ENCODE assay signal across 9 mouse cellular contexts in the genomic region with DNA sequence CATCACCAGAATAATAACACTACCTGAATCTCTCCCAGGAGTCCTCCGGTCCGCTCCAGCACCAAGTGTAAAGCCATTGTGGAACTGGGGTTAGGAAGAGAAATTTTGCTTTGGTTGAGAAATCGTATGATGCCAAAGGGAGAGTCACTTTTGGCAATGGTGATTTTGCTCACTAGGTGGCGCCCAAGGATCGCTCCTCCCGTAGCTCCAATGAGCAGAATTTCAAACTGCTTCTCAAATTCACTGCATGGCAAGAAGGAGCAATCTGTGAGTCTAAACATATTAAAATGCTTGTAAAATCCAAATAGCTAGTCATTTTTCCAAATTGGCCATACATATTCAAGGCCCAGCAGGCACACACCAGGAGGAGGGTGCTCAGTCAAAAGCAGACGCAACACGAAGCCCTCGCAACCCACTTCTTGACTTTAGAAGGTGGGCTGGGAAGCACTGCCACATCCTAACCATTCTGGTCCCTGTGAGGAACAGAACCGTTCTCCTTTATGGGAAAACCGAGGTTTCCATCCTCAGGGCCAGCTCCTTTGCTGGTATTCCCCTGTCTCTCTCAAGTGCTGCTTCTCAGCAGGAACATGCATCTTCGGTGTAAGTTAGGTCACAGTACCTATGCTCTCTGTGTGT.
DNase-seq lines count a peak whose midpoint lies in the region; ATAC-seq and TF ChIP-seq lines count a peak whose summit lies in the region.
"Had no signal": no experiment of that assay in that cellular context is flagged by ENCODE, and none has a peak within 500 bp of the region (broad histone marks: within the 10 kb centered on the region; RNA-seq: fewer than 3 reads in every experiment).

No protein-coding gene starts in this region.

- H3K4me3 ChIP-seq in kidney, embryonic 16.5 days (ENCODE audit: low read length), result no peak overlapping the region
- H3K4me3 ChIP-seq in cerebellum, adult 2 months (replicated peaks; ENCODE audit: insufficient read depth, low read depth, low read length), result no peak overlapping the region
- no peak overlapping the region for H3K4me3 ChIP-seq in intestine, embryonic 15.5 days (replicated peaks)
- no peak overlapping the region for H3K4me3 ChIP-seq in midbrain, postnatal 0 days (ENCODE audit: low read depth, low read length)
- H3K4me3 ChIP-seq: embryonic facial prominence, embryonic 12.5 days had no signal

- no peak overlapping the region for H3K4me2 ChIP-seq in kidney, embryonic 16.5 days (replicated peaks; ENCODE audit: low read depth, low read length)
- H3K4me2 ChIP-seq in intestine, embryonic 15.5 days (replicated peaks), result no peak overlapping the region
- no peak overlapping the region for H3K4me2 ChIP-seq in midbrain, postnatal 0 days (ENCODE audit: low read depth, low read length, poor library complexity, severe bottlenecking)
- H3K4me2 ChIP-seq: embryonic facial prominence, embryonic 12.5 days had no signal

- TF ChIP-seq CTCF in cerebellum, adult 2 months (IDR thresholded peaks at IDR 0.05; ENCODE audit: borderline replicate concordance, insufficient read depth, low read depth, low read length), result peak; percentile 92
- TF ChIP-seq CTCF in midbrain, postnatal 0 days (IDR thresholded peaks at IDR 0.05), result peak; percentile 97

- H3K4me1 ChIP-seq in kidney, embryonic 16.5 days (ENCODE audit: insufficient read depth, low read length), result no peaks in the 10 kb centered on the region
- H3K4me1 ChIP-seq in cerebellum, adult 2 months (ENCODE audit: control insufficient read depth, insufficient read depth, low read length), result no peaks in the 10 kb centered on the region
- no peaks in the 10 kb centered on the region for H3K4me1 ChIP-seq in intestine, embryonic 15.5 days (replicated peaks)
- no peaks in the 10 kb centered on the region; the same call in 1 of the 2 replicates for H3K4me1 ChIP-seq in midbrain, postnatal 0 days (ENCODE audit: insufficient read depth, low read length)
- H3K4me1 ChIP-seq: embryonic facial prominence, embryonic 12.5 days had no signal

- intact Hi-C loops in left cerebral cortex, postnatal 4 days (cut with DNase I), result loop anchor here (2.0 kb wide), 2 partner anchors 201 to 321 kb away; no protein-coding TSS in a partner anchor

- no peak; the same call in 1 of the 2 replicates for ATAC-seq in kidney, embryonic 16.5 days (ENCODE audit: low FRiP score, low TSS enrichment)
- ATAC-seq in frontal cortex, adult (ENCODE audit: low TSS enrichment), result peak; percentile 96
- ATAC-seq in intestine, embryonic 15.5 days, result peak; percentile 45; the same call in 1 of the 2 replicates
- peak; percentile 64; the same call in 1 of the 2 replicates for ATAC-seq in midbrain, postnatal 0 days (ENCODE audit: low FRiP score)

- DNase-seq in kidney, adult 11 months, result peak; percentile 31
- peak; percentile 52 to 78 for DNase-seq in cerebellum, adult 2 months
- DNase-seq in left cerebral cortex, postnatal 4 days, result peak; percentile 76
- DNase-seq in midbrain, postnatal 0 days (ENCODE audit: low spot score), result peak; percentile 83
- DNase-seq in spleen, postnatal 4 days (ENCODE audit: low spot score in 2 of 2), result peak; percentile 38 to 81

- 49% methylated on average over 12 of the region's 12 CpGs for whole genome bisulfite sequencing in kidney, embryonic 16.5 days
- 47% methylated on average over 12 of the region's 12 CpGs for WGBS in cerebellum, adult 2 months
- WGBS in intestine, embryonic 15.5 days, result 48% methylated on average over 12 of the region's 12 CpGs
- 45% methylated on average over 12 of the region's 12 CpGs for WGBS in midbrain, postnatal 0 days

- H3K27me3 ChIP-seq in kidney, embryonic 16.5 days (ENCODE audit: insufficient read depth, low read length), result no peaks in the 10 kb centered on the region
- H3K27me3 ChIP-seq in cerebellum, adult 2 months (ENCODE audit: control insufficient read depth, insufficient read depth, low read length), result no peaks in the 10 kb centered on the region; the same call in 1 of the 2 replicates
- H3K27me3 ChIP-seq in intestine, embryonic 15.5 days (replicated peaks), result no peaks in the 10 kb centered on the region
- H3K27me3 ChIP-seq in midbrain, postnatal 0 days (ENCODE audit: insufficient read depth, low read length), result no peaks in the 10 kb centered on the region
- H3K27me3 ChIP-seq: embryonic facial prominence, embryonic 12.5 days had no signal

- no peak overlapping the region for H3K9ac ChIP-seq in kidney, embryonic 16.5 days (replicated peaks; ENCODE audit: low read length)
- no peak overlapping the region for H3K9ac ChIP-seq in intestine, embryonic 15.5 days
- H3K9ac ChIP-seq in midbrain, postnatal 0 days (replicated peaks; ENCODE audit: low read length, poor library complexity, severe bottlenecking), result no peak overlapping the region
- H3K9ac ChIP-seq: embryonic facial prominence, embryonic 12.5 days had no signal

- H3K9me3 ChIP-seq in kidney, embryonic 16.5 days (ENCODE audit: low read length), result no peaks in the 10 kb centered on the region
- H3K9me3 ChIP-seq in intestine, embryonic 15.5 days, result no peaks in the 10 kb centered on the region
- no peaks in the 10 kb centered on the region for H3K9me3 ChIP-seq in midbrain, postnatal 0 days (ENCODE audit: low read length)
- H3K9me3 ChIP-seq: embryonic facial prominence, embryonic 12.5 days had no signal

- no peaks in the 10 kb centered on the region for H3K36me3 ChIP-seq in kidney, embryonic 16.5 days (ENCODE audit: insufficient read depth, low read length)
- H3K36me3 ChIP-seq in intestine, embryonic 15.5 days, result no peaks in the 10 kb centered on the region
- no peaks in the 10 kb centered on the region for H3K36me3 ChIP-seq in midbrain, postnatal 0 days (ENCODE audit: insufficient read depth, low read length)
- H3K36me3 ChIP-seq: embryonic facial prominence, embryonic 12.5 days had no signal

- no peak for TF ChIP-seq POLR2A in cerebellum, adult 2 months (IDR thresholded peaks at IDR 0.05; ENCODE audit: borderline replicate concordance, insufficient read depth, low read length)

- no peak overlapping the region for H3K27ac ChIP-seq in kidney, embryonic 16.5 days (ENCODE audit: low read length)
- H3K27ac ChIP-seq in cerebellum, adult 2 months (ENCODE audit: insufficient read depth, low read length), result no peak overlapping the region
- no peak overlapping the region for H3K27ac ChIP-seq in intestine, embryonic 15.5 days
- no peak overlapping the region for H3K27ac ChIP-seq in midbrain, postnatal 0 days (ENCODE audit: low read depth, low read length)
- H3K27ac ChIP-seq: embryonic facial prominence, embryonic 12.5 days had no signal

Comparison
In these comparisons a context has a peak if more than half of its experiments do, and no peak if none do; other contexts are left out.
1. DNase-seq: peak in every context shown above with its lines; median percentile 83 in midbrain, postnatal 0 days; 76 in left cerebral cortex, postnatal 4 days; 65 in cerebellum, adult 2 months; 60 in spleen, postnatal 4 days; 31 in kidney, adult 11 months.